Mouse (Mus musculus): ENCODE results near the gene Tspan4. TPM values are rescaled to one million over a fixed set of nuclear protein-coding genes. Genes with fewer than 3 reads are reported as not detected.
"Not testable (repeated sequence)": the region's sequence is repeated elsewhere in the genome, so short reads cannot be mapped to it uniquely, and the experiment has no call there.

Gene Tspan4
- polyA plus RNA-seq, 1 experiment from 2014 or later = 32.6 TPM

GRCm38 (mm10) chr7:141441460-141441859, 33.6 kb upstream of the Tspan4 start:
- ATAC-seq (ENCODE audit: low FRiP score, low read depth) = no peak
- Histone ChIP-seq H3K9ac (replicated peaks) (no peak overlapping the region), H3K4me3 (no peak overlapping the region)

GRCm38 (mm10) chr7:141442199-141442598, 32.8 kb upstream of the Tspan4 start:
- Histone ChIP-seq H3K4me1 (peaks cover 33% of the 10 kb centered on the region), H3K9ac (replicated peaks) (peak overlapping the region; percentile 45; the same call in 1 of the 2 replicates), H3K36me3 (peaks cover 24% of the 10 kb centered on the region), H3K4me3 (no peak overlapping the region), H3K27ac (replicated peaks) (no peak overlapping the region), H3K4me2 (replicated peaks) (peak overlapping the region; percentile 61), H3K27me3 (no peaks in the 10 kb centered on the region), H3K9me3 (no peaks in the 10 kb centered on the region)
- no peak for ATAC-seq (ENCODE audit: low FRiP score, low read depth)
- 94% methylated on average over 13 of the region's 13 CpGs for WGBS

More at GRCm38 (mm10) chr7:141441460-141441859, 33.6 kb upstream of the Tspan4 start:
- Histone ChIP-seq H3K36me3 (peaks cover 24% of the 10 kb centered on the region), H3K27ac (replicated peaks) (no peak overlapping the region), H3K4me2 (replicated peaks) (no peak overlapping the region), H3K9me3 (no peaks in the 10 kb centered on the region), H3K4me1 (peaks cover 40% of the 10 kb centered on the region), H3K27me3 (no peaks in the 10 kb centered on the region)
- 88% methylated on average over 9 of the region's 9 CpGs for WGBS

DNA sequence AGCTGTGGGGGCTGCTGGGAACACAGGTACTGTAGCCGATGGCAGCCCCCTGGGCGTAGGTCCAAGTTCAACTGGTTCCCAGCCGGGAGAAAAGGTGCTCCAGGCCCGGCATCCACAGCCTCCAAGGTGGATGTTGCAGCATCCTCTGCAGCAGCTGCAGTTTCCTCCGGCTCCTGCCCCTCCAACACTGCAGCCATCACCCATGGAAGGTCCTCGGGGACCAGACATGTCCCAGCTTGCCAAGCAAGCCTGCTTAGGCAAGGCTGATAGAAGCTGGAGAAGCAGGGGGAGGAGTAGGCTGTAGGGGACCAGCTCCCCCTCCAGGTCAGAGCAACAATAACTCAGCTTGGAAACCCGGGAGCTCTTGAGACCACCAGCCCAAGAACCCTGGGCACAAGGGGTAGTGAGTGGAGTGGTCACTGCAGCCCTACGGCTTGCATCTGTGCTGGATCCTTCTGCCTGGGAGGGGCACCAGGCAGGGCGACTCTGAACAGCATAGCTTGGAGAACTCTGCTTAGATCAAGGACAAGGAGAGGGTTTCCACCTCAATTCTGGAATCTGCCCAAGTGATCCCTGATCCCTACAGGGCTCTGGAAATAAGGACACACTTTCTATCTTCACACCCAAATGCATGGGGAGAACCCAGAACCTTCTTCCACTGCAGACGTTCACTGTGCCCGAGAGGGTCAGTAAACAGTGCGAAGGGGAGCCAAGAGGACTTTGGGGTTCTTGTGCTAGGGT, 31.8 kb upstream of the Tspan4 start:
- 28% methylated on average over 12 of the region's 12 CpGs for WGBS
- Histone ChIP-seq H3K9me3 (no peaks in the 10 kb centered on the region), H3K9ac (replicated peaks) (peak overlapping the region; percentile 45), H3K36me3 (peaks cover 24% of the 10 kb centered on the region), H3K27me3 (no peaks in the 10 kb centered on the region), H3K27ac (replicated peaks) (no peak overlapping the region; the same call in 1 of the 2 replicates), H3K4me2 (replicated peaks) (peak overlapping the region; percentile 61), H3K4me1 (peaks cover 32% of the 10 kb centered on the region), H3K4me3 (peak overlapping the region; percentile 41)
- no peak for ATAC-seq (ENCODE audit: low FRiP score, low read depth)

DNA sequence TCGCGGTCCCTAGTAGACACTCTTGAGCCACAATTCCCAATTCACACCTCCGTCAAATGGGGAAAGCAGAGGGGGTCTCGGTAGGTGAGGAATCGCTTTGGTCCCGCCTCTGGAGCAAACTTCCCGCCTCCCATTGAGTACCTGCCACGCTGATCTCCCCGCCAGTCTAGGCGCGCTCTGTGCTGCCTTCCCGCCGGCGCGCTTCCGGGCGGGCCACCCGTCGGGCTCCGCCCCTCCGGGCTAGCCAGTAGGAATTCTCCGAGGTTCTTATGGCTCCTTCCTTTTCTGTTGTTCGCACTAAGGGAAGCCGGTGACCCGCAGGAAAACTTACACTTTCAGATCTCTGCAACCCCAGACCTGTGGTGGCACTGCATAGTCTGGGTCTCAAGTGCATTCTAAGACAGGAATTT, 31.2 kb upstream of the Tspan4 start, which contains the start of gene Pidd1:
Gene Pidd1, minus strand, starts transcription at position 198 of the 410 bp plus-strand sequence.
- H3K4me1 ChIP-seq = peaks cover 38% of the 10 kb centered on the region

DNA sequence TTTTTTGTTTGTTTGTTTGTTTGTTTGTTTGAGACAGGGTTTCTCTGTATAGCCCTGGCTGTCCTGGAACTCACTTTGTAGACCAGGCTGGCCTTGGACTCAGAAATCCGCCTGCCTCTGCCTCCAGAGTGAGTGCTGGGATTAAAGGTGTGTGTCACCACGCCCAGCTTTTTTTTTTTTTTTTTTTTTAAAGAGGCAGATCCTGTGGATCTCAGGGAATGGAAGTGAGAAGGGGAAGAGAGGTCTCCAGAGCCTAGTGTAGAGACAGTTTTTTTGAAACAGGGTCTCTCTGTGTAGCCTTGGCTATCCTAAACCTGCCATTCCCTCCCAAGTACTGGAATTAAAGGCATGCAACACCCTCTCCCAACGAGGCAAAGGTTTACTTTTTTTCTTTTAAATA, 28.7 kb upstream of the Tspan4 start:
- H3K4me1 ChIP-seq = peaks cover 42% of the 10 kb centered on the region
- not testable (repeated sequence) for H3K4me3 ChIP-seq

More for the DNA sequence above, 31.2 kb upstream of the Tspan4 start, which contains the start of gene Pidd1:
- Histone ChIP-seq H3K4me3 (peak within 1 kb of the TSS; percentile 41), H3K36me3 (peaks cover 25% of the 10 kb centered on the region), H3K4me2 (replicated peaks) (peak within 1 kb of the TSS; percentile 61), H3K27me3 (no peaks in the 10 kb centered on the region), H3K9ac (replicated peaks) (peak within 1 kb of the TSS; percentile 45), H3K27ac (replicated peaks) (no peak within 1 kb of the TSS; the same call in 1 of the 2 replicates), H3K9me3 (no peaks in the 10 kb centered on the region)
- peak; percentile 44 for ATAC-seq (ENCODE audit: low FRiP score, low read depth)
- under 1% methylated on average over 25 of the region's 25 CpGs for WGBS

GRCm38 (mm10) chr7:141447110-141447991, 27.7 kb upstream of the Tspan4 start, which contains the start of gene Rplp2:
Gene Rplp2, plus strand, starts transcription at chr7:141447370.
- Histone ChIP-seq H3K36me3 (peaks cover 39% of the 10 kb centered on the region), H3K27ac (replicated peaks) (peak within 1 kb of the TSS; percentile 81), H3K4me2 (replicated peaks) (peak within 1 kb of the TSS; percentile 79), H3K27me3 (no peaks in the 10 kb centered on the region), H3K4me3 (peak within 1 kb of the TSS; percentile 90), H3K9me3 (no peaks in the 10 kb centered on the region), H3K9ac (replicated peaks) (peak within 1 kb of the TSS; percentile 91), H3K4me1 (peaks cover 33% of the 10 kb centered on the region)
- under 1% methylated on average over 63 of the region's 63 CpGs for WGBS
- peak; percentile 90 for ATAC-seq (ENCODE audit: low FRiP score, low read depth)

More for the DNA sequence above, 28.7 kb upstream of the Tspan4 start:
- not testable (repeated sequence) for H3K27me3 ChIP-seq; ATAC-seq (ENCODE audit: low FRiP score, low read depth); H3K9me3 ChIP-seq; H3K27ac ChIP-seq (replicated peaks); H3K9ac ChIP-seq (replicated peaks)
- 75% methylated on average over 3 of the region's 3 CpGs for WGBS
- H3K36me3 ChIP-seq = peaks cover 34% of the 10 kb centered on the region
- H3K4me2 ChIP-seq (replicated peaks) = peak overlapping the region; percentile 79; the same call in 1 of the 2 replicates

DNA sequence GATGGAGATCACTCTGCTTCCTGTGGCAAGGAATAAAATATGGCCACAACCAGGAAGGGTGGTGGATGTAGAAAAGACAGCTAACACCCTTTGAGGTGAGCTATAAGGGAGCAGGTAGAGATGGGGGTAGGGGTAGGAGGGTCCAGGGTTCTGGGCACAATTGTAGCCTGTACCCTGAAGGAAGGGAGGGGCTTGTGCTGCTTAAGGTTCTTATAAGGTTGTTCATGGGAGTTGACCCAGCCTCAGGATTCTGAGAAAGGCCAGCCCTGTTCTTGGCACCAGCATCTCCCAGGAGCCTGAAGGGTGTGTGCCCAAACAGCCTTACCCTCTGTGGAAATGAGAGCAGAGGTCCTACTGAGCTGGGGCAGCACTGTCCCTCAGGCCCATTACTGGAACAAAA, 23.1 kb upstream of the Tspan4 start:
- H3K27me3 ChIP-seq = peaks cover 11% of the 10 kb centered on the region; the same call in 1 of the 2 replicates
- peaks cover 26% of the 10 kb centered on the region for H3K4me1 ChIP-seq
- H3K27ac ChIP-seq (replicated peaks) = no peak overlapping the region
- no peak for ATAC-seq (ENCODE audit: low FRiP score, low read depth)
- no peak overlapping the region for H3K4me3 ChIP-seq
- H3K4me2 ChIP-seq (replicated peaks) = no peak overlapping the region
- H3K9ac ChIP-seq (replicated peaks) = no peak overlapping the region
- no peaks in the 10 kb centered on the region for H3K9me3 ChIP-seq
- H3K36me3 ChIP-seq = peaks cover 40% of the 10 kb centered on the region

DNA sequence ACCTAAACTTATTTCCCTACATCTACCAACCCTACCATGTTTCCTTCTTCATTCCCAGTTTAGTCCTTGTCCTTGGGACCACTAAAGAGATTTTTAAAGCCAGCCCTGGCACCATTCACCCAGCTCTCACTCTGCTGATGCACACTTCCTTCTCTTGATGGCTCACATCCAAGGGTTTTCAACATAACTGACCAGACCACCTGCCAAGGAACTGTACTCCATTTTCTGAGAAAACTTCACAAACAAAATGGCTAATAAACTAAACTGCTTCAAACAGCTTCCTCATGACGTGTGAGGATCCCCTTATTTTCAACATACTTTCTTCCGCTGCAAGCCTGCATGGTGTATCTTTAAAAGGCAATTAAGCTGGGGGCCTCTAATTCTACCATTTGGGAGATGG, 21.4 kb upstream of the Tspan4 start:
- WGBS = 83% methylated on average over 2 of the region's 2 CpGs
- Histone ChIP-seq H3K9me3 (no peaks in the 10 kb centered on the region), H3K4me1 (peaks cover 19% of the 10 kb centered on the region), H3K4me2 (replicated peaks) (no peak overlapping the region), H3K27ac (replicated peaks) (no peak overlapping the region), H3K4me3 (no peak overlapping the region), H3K27me3 (peaks cover 17% of the 10 kb centered on the region), H3K9ac (replicated peaks) (no peak overlapping the region), H3K36me3 (peaks cover 38% of the 10 kb centered on the region)
- ATAC-seq (ENCODE audit: low FRiP score, low read depth) = no peak

GRCm38 (mm10) chr7:141454967-141455551, 20.0 kb upstream of the Tspan4 start, which contains the start of gene Pnpla2:
Gene Pnpla2, plus strand, starts transcription at chr7:141455198.
- WGBS = under 1% methylated on average over 45 of the region's 45 CpGs
- Histone ChIP-seq H3K27me3 (peaks cover 31% of the 10 kb centered on the region), H3K27ac (replicated peaks) (peak within 1 kb of the TSS; percentile 66), H3K36me3 (peaks cover 37% of the 10 kb centered on the region), H3K9ac (replicated peaks) (peak within 1 kb of the TSS; percentile 76), H3K9me3 (no peaks in the 10 kb centered on the region), H3K4me2 (replicated peaks) (peak within 1 kb of the TSS; percentile 95), H3K4me1 (peaks cover 13% of the 10 kb centered on the region), H3K4me3 (peak within 1 kb of the TSS; percentile 63)
- peak; percentile 81 for ATAC-seq (ENCODE audit: low FRiP score, low read depth)

GRCm38 (mm10) chr7:141455610-141456314, 19.3 kb upstream of the Tspan4 start:
- peak overlapping the region; percentile 76 for H3K9ac ChIP-seq (replicated peaks)
- peaks cover 38% of the 10 kb centered on the region for H3K27me3 ChIP-seq
- 1% methylated on average over 23 of the region's 23 CpGs for WGBS
- ATAC-seq (ENCODE audit: low FRiP score, low read depth) = peak; percentile 39
- no peaks in the 10 kb centered on the region for H3K9me3 ChIP-seq
- H3K27ac ChIP-seq (replicated peaks) = peak overlapping the region; percentile 66
- H3K4me3 ChIP-seq = peak overlapping the region; percentile 63
- H3K36me3 ChIP-seq = peaks cover 31% of the 10 kb centered on the region
- H3K4me2 ChIP-seq (replicated peaks) = peak overlapping the region; percentile 95
- peaks cover 13% of the 10 kb centered on the region for H3K4me1 ChIP-seq

DNA sequence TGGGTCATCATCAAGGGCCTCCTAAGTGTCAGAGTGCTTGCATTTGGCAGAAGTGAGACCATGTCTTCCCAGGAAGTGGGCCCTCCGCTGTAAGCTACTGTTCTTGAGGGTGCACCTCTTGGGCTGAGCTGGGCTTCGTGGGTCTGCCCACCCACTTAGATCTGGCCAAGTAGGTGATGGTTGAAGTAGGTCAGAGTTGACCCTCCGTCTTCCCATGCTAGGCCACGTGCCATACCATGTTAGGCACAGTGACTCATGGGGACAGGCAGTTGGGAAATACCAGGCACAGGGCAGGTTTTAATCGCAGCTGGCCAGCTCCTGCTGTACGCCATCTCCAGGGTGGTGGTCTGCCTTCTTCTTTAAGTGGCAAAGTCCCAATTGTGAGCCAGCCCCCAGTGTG, 18.3 kb upstream of the Tspan4 start:
- 91% methylated on average over 6 of the region's 6 CpGs for WGBS
- Histone ChIP-seq H3K4me1 (peaks cover 17% of the 10 kb centered on the region), H3K9me3 (no peaks in the 10 kb centered on the region), H3K9ac (replicated peaks) (no peak overlapping the region), H3K4me3 (no peak overlapping the region), H3K27ac (replicated peaks) (no peak overlapping the region), H3K27me3 (peaks cover 48% of the 10 kb centered on the region), H3K36me3 (peaks cover 22% of the 10 kb centered on the region), H3K4me2 (replicated peaks) (peak overlapping the region; percentile 95; the same call in 1 of the 2 replicates)
- ATAC-seq (ENCODE audit: low FRiP score, low read depth) = no peak

Data from midbrain, embryonic 12.5 days (tissue).